Mouse (Mus musculus) left cerebral cortex, postnatal 14 days (tissue): ENCODE measurements around the gene Prl2c2. TPM values are rescaled to one million over a fixed set of nuclear protein-coding genes. Genes with fewer than 3 reads are reported as not detected.
"Not testable (repeated sequence)": the region's sequence is repeated elsewhere in the genome, so short reads cannot be mapped to it uniquely, and the experiment has no call there.

ENCODE experiments used
- DNase-seq, 2 experiments: peaks; one replicate each; pipeline ENCODE4 v3.0.0; 2021 to 2022; ENCODE audit warnings: low spot score in 2 of 2, mixed read lengths in 1 of 2
- intact Hi-C: fragments of 180-260 bp; cut with DNase I; formaldehyde crosslinking; loops from one replicate; pipeline ENCODE4 v1.15.1; 2025
- long read RNA-seq, 2 experiments: library from polyadenylated mRNA; stranded (forward); transcript quantifications; one replicate each; pipeline ENCODE4 v2.0.0; 2021
- total RNA-seq, 2 experiments: library from RNA; stranded (reverse); gene quantifications; 2 replicates each; pipeline ENCODE4 v1.2.3; 2021

Gene Prl2c2
- not detected for total RNA-seq
- long read RNA-seq, experiment 1 = 0 reads
- long read RNA-seq, experiment 2 = 0 reads

DNA sequence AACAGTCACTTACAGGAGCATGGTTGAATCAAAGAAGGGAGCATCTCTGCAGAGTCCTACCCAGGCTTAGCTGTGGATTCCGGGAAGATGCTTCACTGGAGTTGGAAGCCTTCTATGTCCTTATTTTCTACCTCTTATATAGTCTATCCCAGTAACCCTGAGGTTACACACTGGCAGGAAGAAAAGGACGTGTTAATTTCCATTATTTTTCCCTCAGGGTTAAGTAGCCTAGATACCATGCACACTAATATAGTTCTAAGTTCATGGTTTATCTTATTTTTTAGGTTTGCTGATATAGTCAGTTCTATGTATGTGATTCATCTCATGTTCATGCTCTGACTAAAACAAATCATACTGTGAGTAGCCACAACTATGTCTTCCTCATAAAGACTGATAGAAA, at the start of gene Prl2c2:
Gene Prl2c2, minus strand, starts transcription at position 101 of the 400 bp plus-strand sequence.
- intact Hi-C loops, DNase-seq: not testable (repeated sequence)

DNA sequence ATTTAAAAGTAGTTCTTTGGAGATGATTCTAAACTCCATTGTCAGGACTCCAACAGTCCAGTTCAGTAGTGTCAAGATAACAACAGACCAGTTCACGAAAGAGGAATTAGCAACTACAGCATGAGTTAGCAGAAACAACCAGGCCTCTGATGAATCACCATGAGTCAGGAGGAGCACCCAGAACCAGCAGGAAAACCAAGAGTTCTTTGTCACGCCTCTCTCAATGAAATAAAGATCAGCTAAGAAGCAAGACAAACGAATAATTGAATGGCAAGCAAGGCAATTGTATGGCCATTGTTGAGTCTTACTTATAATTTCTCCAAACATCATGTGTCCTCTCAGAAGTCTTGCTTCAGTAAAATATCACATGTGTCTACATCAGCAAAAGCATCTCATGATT, 20.7 kb upstream of the Prl2c2 start:
- DNase-seq, intact Hi-C loops: not testable (repeated sequence)

GRCm38 (mm10) chr13:13013993-13014549, 8.9 kb upstream of the Prl2c2 start:
- DNase-seq, intact Hi-C loops: not testable (repeated sequence)

Other genes with a start within 250 kb of the Prl2c2 start
- gene Prl2c3, start 205.3 kb downstream of the Prl2c2 start, total RNA-seq = not detected
- gene Prl2c5, start 177.3 kb upstream of the Prl2c2 start, total RNA-seq = not detected